In the genomic region with DNA sequence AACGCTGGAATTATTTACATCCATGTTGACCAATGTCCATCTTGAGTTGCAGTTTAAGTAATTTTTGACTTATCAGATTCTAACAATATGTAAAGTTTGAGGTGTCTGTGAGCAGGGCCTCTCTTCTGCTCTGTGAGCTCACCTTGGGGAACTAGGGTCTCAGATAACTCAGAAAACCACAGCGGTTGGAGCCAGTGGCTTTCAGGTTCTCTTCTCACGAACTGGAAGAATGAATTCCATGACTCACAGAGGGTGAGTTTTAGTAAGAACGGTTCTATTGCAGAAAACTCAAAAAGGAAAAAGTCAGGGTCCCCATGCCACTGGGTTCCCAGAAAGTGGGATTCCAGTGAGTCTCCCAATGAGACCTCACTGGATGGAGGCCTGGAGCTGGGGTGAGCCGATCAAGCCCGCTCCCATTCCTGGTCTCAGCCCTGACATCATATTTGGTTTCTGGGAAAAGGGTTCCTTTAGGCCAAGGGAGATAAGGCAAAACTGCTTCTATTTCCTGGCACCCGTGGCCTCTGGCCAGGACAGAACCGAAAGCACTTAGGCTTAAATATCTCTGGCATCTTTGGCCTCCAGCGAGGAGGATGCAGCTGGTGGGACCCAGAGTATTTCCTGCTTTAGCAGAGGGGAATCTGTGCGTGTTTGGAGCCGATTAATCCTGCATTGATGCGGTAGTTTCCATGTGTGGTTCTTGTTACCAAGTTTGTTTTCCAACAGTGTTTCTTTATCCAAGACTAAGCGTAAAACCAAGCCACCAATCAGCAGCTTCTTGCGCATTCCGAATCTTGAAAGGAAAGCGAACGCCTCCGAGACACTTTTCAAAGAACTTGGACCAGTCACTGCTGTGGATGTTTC, we compare ENCODE assay signal across 8 mouse cellular contexts.
DNase-seq lines count a peak whose midpoint lies in the region; ATAC-seq lines count a peak whose summit lies in the region.

No protein-coding gene starts in this region.

- 42% methylated on average over 18 of the region's 18 CpGs for WGBS in heart, embryonic 14.5 days
- WGBS in liver, embryonic 13.5 days (ENCODE audit: insufficient replicate concordance): 22% methylated on average over 18 of the region's 18 CpGs
- WGBS in forebrain, embryonic 15.5 days: 82% methylated on average over 18 of the region's 18 CpGs

- H3K9ac ChIP-seq in heart, embryonic 14.5 days (ENCODE audit: low read length): 0 out of 2 replicates have a peak overlapping the region, but pooled peaks have one; percentile 7
- no peak overlapping the region for H3K9ac ChIP-seq in liver, embryonic 13.5 days
- H3K9ac ChIP-seq in forebrain, embryonic 15.5 days (replicated peaks): no peak overlapping the region

- H3K36me3 ChIP-seq in heart, embryonic 14.5 days (ENCODE audit: control insufficient read depth, insufficient read depth, low read length): no peaks in the 10 kb centered on the region
- H3K36me3 ChIP-seq in liver, embryonic 13.5 days: no peaks in the 10 kb centered on the region
- no peaks in the 10 kb centered on the region for H3K36me3 ChIP-seq in forebrain, embryonic 15.5 days

- peak overlapping the region; percentile 14 to 16; a peak in 3 of 4 replicates for H3K4me3 ChIP-seq in heart, embryonic 14.5 days (ENCODE audit: control insufficient read depth in 1 of 2, insufficient read depth in 1 of 2, low read depth in 1 of 2, low read length in 2 of 2)
- H3K4me3 ChIP-seq in liver, embryonic 13.5 days (replicated peaks): no peak overlapping the region
- no peak overlapping the region for H3K4me3 ChIP-seq in forebrain, embryonic 15.5 days

- H3K4me1 ChIP-seq in heart, embryonic 14.5 days (ENCODE audit: control insufficient read depth in 2 of 2, insufficient read depth in 2 of 2, low read length in 2 of 2): peaks cover 11 to 19% of the 10 kb centered on the region in 2 experiments
- H3K4me1 ChIP-seq in liver, embryonic 13.5 days (replicated peaks): peaks cover 12% of the 10 kb centered on the region; the same call in 1 of the 2 replicates
- peaks cover 7% of the 10 kb centered on the region for H3K4me1 ChIP-seq in forebrain, embryonic 15.5 days

- peak overlapping the region; percentile 58 to 64 for H3K27ac ChIP-seq in heart, embryonic 14.5 days (replicated peaks in 1 of 2; ENCODE audit: control insufficient read depth in 1 of 2, insufficient read depth in 1 of 2, low read depth in 2 of 2, low read length in 2 of 2)
- no peak overlapping the region for H3K27ac ChIP-seq in liver, embryonic 13.5 days
- no peak overlapping the region for H3K27ac ChIP-seq in forebrain, embryonic 15.5 days (replicated peaks)

- no peaks in the 10 kb centered on the region for H3K27me3 ChIP-seq in heart, embryonic 14.5 days (ENCODE audit: control insufficient read depth, insufficient read depth, low read length)
- no peaks in the 10 kb centered on the region for H3K27me3 ChIP-seq in liver, embryonic 13.5 days
- H3K27me3 ChIP-seq in forebrain, embryonic 15.5 days: no peaks in the 10 kb centered on the region

- H3K4me2 ChIP-seq in heart, embryonic 14.5 days (ENCODE audit: low read length): peak overlapping the region; percentile 53
- H3K4me2 ChIP-seq in liver, embryonic 13.5 days: peak overlapping the region; percentile 56
- no peak overlapping the region for H3K4me2 ChIP-seq in forebrain, embryonic 15.5 days (replicated peaks)

- no peaks in the 10 kb centered on the region for H3K9me3 ChIP-seq in heart, embryonic 14.5 days (ENCODE audit: control insufficient read depth, low read length)
- H3K9me3 ChIP-seq in liver, embryonic 13.5 days (replicated peaks): no peaks in the 10 kb centered on the region
- no peaks in the 10 kb centered on the region for H3K9me3 ChIP-seq in forebrain, embryonic 15.5 days

- peak; percentile 51; the same call in 1 of the 2 replicates for ATAC-seq in heart, embryonic 14.5 days (ENCODE audit: insufficient number of reproducible peaks, insufficient read depth, low FRiP score, low read depth)
- no peak for ATAC-seq in liver, embryonic 13.5 days (ENCODE audit: low read depth)
- no peak for ATAC-seq in erythroid progenitor cell, adult 5-6 weeks (replicated peaks; ENCODE audit: low FRiP score, poor library complexity, severe bottlenecking)
- no peak for ATAC-seq in forebrain, embryonic 15.5 days (replicated peaks)

- peak; percentile 4 to 26 for DNase-seq in urinary bladder, postnatal 36 days (ENCODE audit: low spot score in 2 of 2)
- DNase-seq in urinary bladder, adult 2 months (ENCODE audit: low spot score): no peak
- no peak for DNase-seq in liver, embryonic 13.5 days
- DNase-seq in yolk sac, embryonic 10.5 days (ENCODE audit: low spot score): peak; percentile 37
- DNase-seq in layer of hippocampus, adult 8-10 months (ENCODE audit: low spot score in 2 of 2): no peak

Comparison
In these comparisons a context has a peak if more than half of its experiments do, and no peak if none do; other contexts are left out.
1. DNase-seq: peak in urinary bladder, postnatal 36 days (2 of 2) and yolk sac, embryonic 10.5 days (single experiment); none in urinary bladder, adult 2 months (single experiment), liver, embryonic 13.5 days (single experiment) and layer of hippocampus, adult 8-10 months (0 of 2).
2. H3K27ac ChIP-seq: peak in heart, embryonic 14.5 days (2 of 2); none in liver, embryonic 13.5 days (single experiment) and forebrain, embryonic 15.5 days (single experiment).
3. H3K4me3 ChIP-seq: peak in heart, embryonic 14.5 days (2 of 2); none in liver, embryonic 13.5 days (single experiment) and forebrain, embryonic 15.5 days (single experiment).